8 mouse cellular contexts compared by ENCODE assay signal in the genomic region with DNA sequence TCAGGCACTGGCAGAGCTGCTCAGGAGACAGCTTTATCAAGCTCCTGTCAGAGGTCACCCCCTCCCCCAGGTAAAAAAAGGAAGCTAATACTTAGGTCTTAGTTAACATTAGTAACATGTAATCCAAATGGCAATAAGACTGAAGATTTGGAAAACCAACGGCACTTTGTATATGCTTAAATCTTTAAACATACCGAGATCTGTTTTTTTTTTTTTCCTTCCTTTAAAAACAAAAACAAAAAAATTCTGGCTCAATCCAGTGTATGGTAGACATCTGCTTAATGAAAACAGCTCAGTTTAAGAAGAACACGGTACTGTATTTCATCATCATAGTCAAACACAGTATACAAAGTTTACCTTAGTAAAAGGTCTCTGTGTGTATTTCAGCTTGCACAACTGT. TPM values are rescaled to one million over a fixed set of nuclear protein-coding genes. Genes with fewer than 3 reads are reported as not detected.
DNase-seq lines count a peak whose midpoint lies in the region; ATAC-seq and TF ChIP-seq lines count a peak whose summit lies in the region.

TSS of gene Cacnb2 (plus strand) at position 301 of the 400 bp plus-strand sequence.

- ATAC-seq in erythroblast, adult 5-6 weeks (replicated peaks; ENCODE audit: low FRiP score, poor library complexity, severe bottlenecking) = no peak
- ATAC-seq in heart, embryonic 11.5 days (replicated peaks; ENCODE audit: insufficient number of reproducible peaks, low FRiP score, low TSS enrichment) = no peak
- ATAC-seq in neural tube, embryonic 15.5 days (ENCODE audit: low FRiP score) = no peak
- ATAC-seq in megakaryocyte progenitor cell, adult 5-6 weeks (replicated peaks; ENCODE audit: poor library complexity) = no peak

- in situ Hi-C loops in ES-E14 (cut with MboI; ENCODE audit: low sequenced_read_pairs in 2 of 2, unreplicated experiment in 2 of 2) = no loop called here

- peak within 1 kb of the TSS; percentile 76 for H3K9ac ChIP-seq in ES-E14 (ENCODE audit: insufficient read depth, low read depth, low read length, poor library complexity, severe bottlenecking)
- peak within 1 kb of the TSS; percentile 92 for H3K9ac ChIP-seq in heart, embryonic 11.5 days (ENCODE audit: low read depth, low read length)
- H3K9ac ChIP-seq in neural tube, embryonic 15.5 days (replicated peaks) = peak within 1 kb of the TSS; percentile 56

- H3K4me2 ChIP-seq in heart, embryonic 11.5 days = peak within 1 kb of the TSS; percentile 80
- H3K4me2 ChIP-seq in neural tube, embryonic 15.5 days = peak within 1 kb of the TSS; percentile 100

- H3K27ac ChIP-seq in ES-E14 (ENCODE audit: insufficient read depth, low read depth, low read length, poor library complexity, severe bottlenecking) = no peak within 1 kb of the TSS
- peak within 1 kb of the TSS; percentile 94 for H3K27ac ChIP-seq in heart, embryonic 11.5 days (ENCODE audit: low read depth, low read length)
- peak within 1 kb of the TSS; percentile 69 for H3K27ac ChIP-seq in neural tube, embryonic 15.5 days (replicated peaks)

- H3K4me3 ChIP-seq in erythroblast, embryonic 14.5 days (replicated peaks) = peak within 1 kb of the TSS; percentile 17
- H3K4me3 ChIP-seq in ES-E14 (ENCODE audit: insufficient read depth in 1 of 2, low read depth in 1 of 2, low read length in 2 of 2, poor library complexity in 1 of 2, severe bottlenecking in 1 of 2) = peak within 1 kb of the TSS; percentile 72 to 77
- peak within 1 kb of the TSS; percentile 81 for H3K4me3 ChIP-seq in heart, embryonic 11.5 days (ENCODE audit: low read depth, low read length)
- H3K4me3 ChIP-seq in neural tube, embryonic 15.5 days (replicated peaks) = peak within 1 kb of the TSS; percentile 67

- intact Hi-C loops in left cerebral cortex, postnatal 10 days (cut with DNase I) = loop anchor here (10.0 kb wide), 1 partner anchor 72 kb away; no protein-coding TSS in a partner anchor

- DNase-seq in ES-E14 (ENCODE audit: low read depth, low spot score) (no peak), adipocyte (ENCODE audit: low spot score) (no peak)
- DNase-seq in left cerebral cortex, postnatal 10 days (ENCODE audit: extremely low spot score in 1 of 2, low spot score in 2 of 2) = no peak

- 45% methylated on average over 3 of the region's 3 CpGs for WGBS in heart, embryonic 11.5 days (ENCODE audit: insufficient replicate concordance)
- WGBS in neural tube, embryonic 15.5 days = 65% methylated on average over 3 of the region's 3 CpGs

- no peaks in the 10 kb centered on the region for H3K4me1 ChIP-seq in erythroblast, embryonic 14.5 days (ENCODE audit: control insufficient read depth)
- peaks cover 0 to 3% of the 10 kb centered on the region in 2 experiments; a peak in 1 of 4 replicates for H3K4me1 ChIP-seq in ES-E14 (ENCODE audit: control insufficient read depth in 2 of 2, insufficient read depth in 2 of 2, low read length in 2 of 2, poor library complexity in 1 of 2)
- no peaks in the 10 kb centered on the region for H3K4me1 ChIP-seq in heart, embryonic 11.5 days (ENCODE audit: control insufficient read depth, insufficient read depth, low read length)
- H3K4me1 ChIP-seq in neural tube, embryonic 15.5 days = peaks cover 16% of the 10 kb centered on the region

- H3K36me3 ChIP-seq in erythroblast, embryonic 14.5 days (ENCODE audit: control insufficient read depth) = no peaks in the 10 kb centered on the region
- no peaks in the 10 kb centered on the region for H3K36me3 ChIP-seq in ES-E14 (ENCODE audit: control insufficient read depth, insufficient read depth, low read length, poor library complexity, severe bottlenecking)
- H3K36me3 ChIP-seq in heart, embryonic 11.5 days (ENCODE audit: control insufficient read depth, insufficient read depth, low read length) = no peaks in the 10 kb centered on the region
- H3K36me3 ChIP-seq in neural tube, embryonic 15.5 days = no peaks in the 10 kb centered on the region

- peaks cover 32% of the 10 kb centered on the region for H3K27me3 ChIP-seq in erythroblast, embryonic 14.5 days (ENCODE audit: control insufficient read depth)
- H3K27me3 ChIP-seq in heart, embryonic 11.5 days (ENCODE audit: control insufficient read depth, insufficient read depth, low read length) = no peaks in the 10 kb centered on the region
- H3K27me3 ChIP-seq in neural tube, embryonic 15.5 days (replicated peaks) = peaks cover 17% of the 10 kb centered on the region

- H3K9me3 ChIP-seq in erythroblast, embryonic 14.5 days (ENCODE audit: control insufficient read depth, low read length) = no peaks in the 10 kb centered on the region
- H3K9me3 ChIP-seq in ES-E14 (ENCODE audit: control insufficient read depth, insufficient read depth, low read depth, low read length) = no peaks in the 10 kb centered on the region
- H3K9me3 ChIP-seq in heart, embryonic 11.5 days (replicated peaks; ENCODE audit: control insufficient read depth, low read length) = no peaks in the 10 kb centered on the region
- no peaks in the 10 kb centered on the region for H3K9me3 ChIP-seq in neural tube, embryonic 15.5 days (replicated peaks)

TF ChIP-seq in ES-E14, 5 proteins besides CTCF, POLR2A, EP300 and RAD21:
- TF ChIP-seq MAFK (IDR thresholded peaks at IDR 0.05; ENCODE audit: insufficient read depth, low read depth, low read length) = no peak

RNA-seq across cellular contexts. Expression of gene Cacnb2, which starts in this region (rescaled TPM):
- polyA plus RNA-seq in erythroblast, embryonic 14.5 days (2012) = not detected in 2 replicates
- not detected in 2 replicates for total RNA-seq in erythroblast, adult 5-6 weeks (2015; ENCODE audit: low replicate concordance)
- total RNA-seq in erythroblast, adult 5-6 weeks (2017; ENCODE audit: low replicate concordance) = 0.42 TPM in 1 of 2 replicates, not detected in the other
- 0.53 and 0.54 TPM in 2 replicates for total RNA-seq in ES-E14 (2012; rRNA removed)
- 7.6 and 12.2 TPM in 2 replicates for polyA plus RNA-seq in heart, embryonic 11.5 days (2014; fragmentation: Nextera tagmentation; extraction: Ambion mirVana)
- 10 to 100 TPM; 32.5 to 36.1 TPM for total RNA-seq in left cerebral cortex, postnatal 10 days (2021)
- 6.0 and 6.9 TPM in 2 replicates for polyA plus RNA-seq in neural tube, embryonic 15.5 days (2015; fragmentation: Nextera tagmentation; extraction: Ambion mirVana)
- 5.5 and 6.2 TPM in 2 replicates for total RNA-seq in megakaryocyte progenitor cell, adult 5-6 weeks (2015)
- 2.7 and 7.1 TPM in 2 replicates for total RNA-seq in megakaryocyte progenitor cell, adult 5-6 weeks (2017)

Comparison
In these comparisons a context has a peak if more than half of its experiments do, and no peak if none do; other contexts are left out.
1. RNA of gene Cacnb2 (total RNA-seq): 32.5 to 36.1 TPM in left cerebral cortex, postnatal 10 days; 2.7 to 7.1 TPM in megakaryocyte progenitor cell, adult 5-6 weeks, 0.53 to 0.54 TPM in ES-E14 and 0.42 TPM in erythroblast, adult 5-6 weeks; every median in the first group is over 4 times any median in the second.
2. H3K4me3 ChIP-seq: peak in every context shown above with its lines; median percentile 81 in heart, embryonic 11.5 days; 74 in ES-E14; 67 in neural tube, embryonic 15.5 days; 17 in erythroblast, embryonic 14.5 days.
3. Peak in every context shown above with its lines, with median percentiles within 50 percentile points of each other: H3K9ac ChIP-seq.